Mouse (Mus musculus): ENCODE results near the gene Olfr1321. TPM values are rescaled to one million over a fixed set of nuclear protein-coding genes. Genes with fewer than 3 reads are reported as not detected.

The Olfr1321 gene
- total RNA-seq (2021): not detected
- long read RNA-seq, experiment 1: 0 reads
- long read RNA-seq, experiment 2: 0 reads

- TF ChIP-seq CTCF (IDR thresholded peaks at IDR 0.05): no peak
- no peak for DNase-seq (ENCODE audit: extremely low spot score in 1 of 2, low spot score in 2 of 2)
- intact Hi-C loops (cut with DNase I): no loop called here
- Histone ChIP-seq H3K27ac (no peak within 1 kb of the TSS), H3K4me3 (no peak within 1 kb of the TSS)
These were observed at the start of gene Olfr1321 for GRCm38 (mm10) chrX:49734959-49735358. TSS of gene Olfr1321 (minus strand) at chrX:49735059.

GRCm38 (mm10) chrX:49770828-49771227 is 36.0 kb upstream of the Olfr1321 start:
- no peak overlapping the region for H3K27ac ChIP-seq
- TF ChIP-seq CTCF (IDR thresholded peaks at IDR 0.05): peak; percentile 13
- no peak for DNase-seq (ENCODE audit: extremely low spot score in 1 of 2, low spot score in 2 of 2)
- no peak overlapping the region for H3K4me3 ChIP-seq
- intact Hi-C loops (cut with DNase I): no loop called here

GRCm38 (mm10) chrX:49745192-49745591 is 10.3 kb upstream of the Olfr1321 start:
- intact Hi-C loops (cut with DNase I): no loop called here
- Histone ChIP-seq H3K4me3 (no peak overlapping the region), H3K27ac (no peak overlapping the region)
- DNase-seq (ENCODE audit: extremely low spot score in 1 of 2, low spot score in 2 of 2): no peak
- no peak for TF ChIP-seq CTCF (IDR thresholded peaks at IDR 0.05)

Other genes with a start within 250 kb of the Olfr1321 start
- not detected for gene Olfr1320, start 62.7 kb downstream of the Olfr1321 start, total RNA-seq (2021)
- 1 to 10 TPM; 2.4 to 4.1 TPM for gene Igsf1, start 62.7 kb upstream of the Olfr1321 start, total RNA-seq (2021)
- not detected for gene Olfr1322, start 156.4 kb upstream of the Olfr1321 start, total RNA-seq (2021)

Data from left cerebral cortex, adult 2 months (tissue).